Mouse (Mus musculus): ENCODE results near the gene Zswim3.

DNA sequence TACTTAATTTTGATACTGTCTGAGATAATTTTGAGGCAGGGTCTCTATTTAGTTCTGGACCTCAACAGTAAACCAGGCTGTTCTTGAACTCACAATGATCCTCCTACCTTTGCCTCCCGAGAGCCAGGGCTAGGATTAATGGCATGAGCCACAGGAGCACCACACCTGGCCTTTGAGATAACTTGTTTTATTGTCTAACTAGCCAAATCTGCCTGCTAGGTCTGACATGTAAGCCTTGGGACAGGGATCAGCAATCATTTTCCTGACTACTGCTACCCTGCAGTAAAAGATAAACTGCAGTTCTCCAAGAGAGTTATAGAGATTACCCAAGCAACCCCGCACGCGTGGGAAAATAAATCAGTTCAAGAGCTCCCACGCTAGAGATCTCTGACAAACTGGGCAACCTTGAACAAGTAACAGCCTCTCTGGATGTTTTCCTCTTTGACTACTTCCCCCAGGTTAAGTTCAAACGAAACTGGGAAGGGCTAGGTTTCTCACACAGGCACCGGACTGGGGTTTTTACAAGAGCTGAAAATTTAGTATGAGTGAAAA lies 20.0 kb upstream of the Zswim3 start:
- TF ChIP-seq POLR2A (IDR thresholded peaks at IDR 0.05; ENCODE audit: low read depth, low read length): no peak
- TF ChIP-seq CTCF (IDR thresholded peaks at IDR 0.05; ENCODE audit: extremely low read depth, insufficient read depth, insufficient read length, insufficient replicate concordance): no peak

Data from spleen, adult 2 months (tissue).